In the genomic region with DNA sequence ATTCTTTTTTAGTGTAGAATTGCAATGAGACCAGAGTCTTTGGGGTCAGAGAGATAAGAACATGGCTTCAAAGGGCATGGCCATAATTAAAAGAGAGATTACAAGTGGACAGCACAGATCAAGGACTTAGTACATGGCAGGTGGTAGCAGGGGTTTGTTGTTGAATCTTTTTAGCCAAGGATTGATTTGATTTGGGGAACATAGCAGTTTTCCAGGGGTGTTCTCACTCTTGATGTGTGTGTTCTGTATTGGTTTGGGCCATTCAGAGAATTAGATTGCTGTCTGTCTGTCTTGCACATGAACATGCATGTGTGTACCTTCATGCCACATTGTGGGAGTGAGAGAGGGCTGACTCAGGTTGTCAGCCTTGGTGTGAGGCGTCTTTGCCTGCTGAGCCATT, we compare ENCODE assay signal across 23 mouse cellular contexts. TPM values are rescaled to one million over a fixed set of nuclear protein-coding genes. Genes with fewer than 3 reads are reported as not detected.
A peak's percentile ranks its signal among the peaks of the same experiment; 100 is the strongest.
DNase-seq lines count a peak whose midpoint lies in the region; ATAC-seq and TF ChIP-seq lines count a peak whose summit lies in the region.
"Had no signal": no experiment of that assay in that cellular context is flagged by ENCODE, and none has a peak within 500 bp of the region (broad histone marks: within the 10 kb centered on the region; RNA-seq: fewer than 3 reads in every experiment).

No protein-coding gene starts in this region.

- peaks cover 15% of the 10 kb centered on the region; the same call in 1 of the 2 replicates for H3K36me3 ChIP-seq in liver, postnatal 0 days (replicated peaks; ENCODE audit: insufficient read depth, low read length)
- H3K36me3 ChIP-seq in liver, embryonic 12.5 days, result peaks cover 34% of the 10 kb centered on the region

- 79% methylated on average over 1 of the region's 1 CpGs for WGBS in liver, postnatal 0 days (ENCODE audit: insufficient replicate concordance)
- WGBS in liver, embryonic 12.5 days (ENCODE audit: insufficient replicate concordance), result 86% methylated on average over 1 of the region's 1 CpGs

- H3K4me1 ChIP-seq in liver, postnatal 0 days (ENCODE audit: insufficient read depth), result no peaks in the 10 kb centered on the region
- peaks cover 4% of the 10 kb centered on the region for H3K4me1 ChIP-seq in liver, embryonic 12.5 days
- H3K4me1 ChIP-seq: embryonic facial prominence, embryonic 10.5 days; embryonic facial prominence, embryonic 12.5 days had no signal

- TF ChIP-seq EP300 in liver, postnatal 0 days (IDR thresholded peaks at IDR 0.05; ENCODE audit: low read depth), result no peak

- no peaks in the 10 kb centered on the region for H3K27me3 ChIP-seq in liver, postnatal 0 days (ENCODE audit: insufficient read depth, low read length)
- H3K27me3 ChIP-seq in liver, embryonic 12.5 days (replicated peaks), result no peaks in the 10 kb centered on the region
- H3K27me3 ChIP-seq: CH12.LX; embryonic facial prominence, embryonic 12.5 days; forebrain, embryonic 13.5 days; forebrain, embryonic 15.5 days; Patski had no signal

- H3K4me2 ChIP-seq in liver, postnatal 0 days (ENCODE audit: low read depth, low read length), result no peak overlapping the region
- no peak overlapping the region for H3K4me2 ChIP-seq in liver, embryonic 12.5 days
- H3K4me2 ChIP-seq: embryonic facial prominence, embryonic 12.5 days; forebrain, embryonic 13.5 days; forebrain, embryonic 15.5 days had no signal

- TF ChIP-seq CTCF in liver, postnatal 0 days (IDR thresholded peaks at IDR 0.05; ENCODE audit: low read depth), result no peak

- H3K27ac ChIP-seq in liver, postnatal 0 days (ENCODE audit: low read depth), result 0 out of 2 replicates have a peak overlapping the region, but pooled peaks have one; percentile 40
- H3K27ac ChIP-seq in liver, embryonic 12.5 days, result no peak overlapping the region
- H3K27ac ChIP-seq: embryonic facial prominence, embryonic 10.5 days; embryonic facial prominence, embryonic 12.5 days; forebrain, embryonic 13.5 days; forebrain, embryonic 15.5 days had no signal

- no peaks in the 10 kb centered on the region for H3K9me3 ChIP-seq in liver, postnatal 0 days (ENCODE audit: low read length)
- H3K9me3 ChIP-seq in liver, embryonic 12.5 days (replicated peaks), result no peaks in the 10 kb centered on the region
- H3K9me3 ChIP-seq: embryonic facial prominence, embryonic 10.5 days; embryonic facial prominence, embryonic 12.5 days; forebrain, embryonic 13.5 days; forebrain, embryonic 15.5 days; G1E had no signal

- no peak overlapping the region for H3K9ac ChIP-seq in liver, postnatal 0 days (replicated peaks)
- no peak overlapping the region for H3K9ac ChIP-seq in liver, embryonic 12.5 days
- H3K9ac ChIP-seq: embryonic facial prominence, embryonic 12.5 days; forebrain, embryonic 13.5 days; forebrain, embryonic 15.5 days had no signal

- peak; percentile 56 for DNase-seq in heart, adult 11 months
- DNase-seq in heart, postnatal 4 days, result no peak
- DNase-seq in liver, postnatal 0 days, result no peak
- DNase-seq in layer of hippocampus, adult 9-10 months (ENCODE audit: low spot score), result no peak
- DNase-seq: adrenal gland, adult 8-10 months; adrenal gland, postnatal 14 days; adrenal gland, postnatal 36 days; B cell, adult 2 months; cerebellum, adult 11-12 months; cerebellum, adult 2 months; cerebellum, adult 9-10 months; cerebellum, postnatal 10 days; cerebellum, postnatal 25 days had no signal

- no peak for ATAC-seq in liver, postnatal 0 days
- no peak for ATAC-seq in liver, embryonic 12.5 days
- ATAC-seq: activated CD4-positive, CD25-positive, alpha-beta regulatory T cell, adult 4 months; CD4-positive, CD25-positive, alpha-beta regulatory T cell, adult 4 months; forebrain, embryonic 13.5 days; forebrain, embryonic 15.5 days; Patski had no signal

- no peak overlapping the region for H3K4me3 ChIP-seq in liver, postnatal 0 days (ENCODE audit: low read depth, low read length)
- no peak overlapping the region for H3K4me3 ChIP-seq in liver, embryonic 12.5 days
- H3K4me3 ChIP-seq: embryonic facial prominence, embryonic 10.5 days; embryonic facial prominence, embryonic 12.5 days; forebrain, embryonic 13.5 days; forebrain, embryonic 15.5 days had no signal

RNA-seq across cellular contexts. Expression of a gene that starts 20.0 kb away (rescaled TPM):
- total RNA-seq in heart, postnatal 4 days (2021), result 10 to 100 TPM; 47.6 to 48.8 TPM
- 3.5 and 4.0 TPM in 2 replicates for polyA plus RNA-seq in liver, postnatal 0 days (2015; fragmentation: Nextera tagmentation; extraction: Ambion mirVana)
- 13.2 and 13.4 TPM in 2 replicates for polyA plus RNA-seq in liver, embryonic 12.5 days (2016; fragmentation: Nextera tagmentation; extraction: Ambion mirVana)
